Mouse (Mus musculus) inflammation-experienced regulatory T-cells, adult 6 months (primary cell): ENCODE results near the gene Abi3bp. TPM values are rescaled to one million over a fixed set of nuclear protein-coding genes. Genes with fewer than 3 reads are reported as not detected.

Experiments
- ATAC-seq: one replicate; pipeline ENCODE4 v1.8.0; 2017
- polyA plus RNA-seq, 3 experiments: library from polyadenylated mRNA; unstranded; fragments of 100-300 nt; shearing (Covaris generic); gene quantifications; one replicate each; pipeline ENCODE4 v1.2.1; 2017

The Abi3bp gene
- polyA plus RNA-seq, 3 experiments from 2014 or later, result 0.17 to 0.36 (median 0.36) TPM

DNA sequence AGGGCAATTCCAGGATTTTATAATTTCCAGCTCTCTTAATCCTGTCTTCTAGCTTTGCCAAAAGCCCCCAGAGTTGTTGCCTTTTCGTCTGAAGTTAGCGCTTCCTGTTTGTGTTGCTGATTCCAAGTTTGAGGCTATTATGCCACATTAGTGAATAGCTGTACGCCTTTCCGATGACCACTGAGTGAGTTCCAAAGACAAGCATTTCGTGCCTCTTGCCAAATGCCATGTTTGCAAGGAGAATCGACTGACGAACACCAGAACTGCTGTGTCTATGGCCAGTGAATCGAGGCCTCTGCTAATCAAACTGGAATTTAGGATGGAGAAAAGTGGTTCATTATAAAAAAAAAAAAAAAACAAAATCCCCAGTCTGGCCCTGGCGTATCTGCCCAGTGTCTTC, 40.3 kb downstream of the Abi3bp start:
- no peak for ATAC-seq

DNA sequence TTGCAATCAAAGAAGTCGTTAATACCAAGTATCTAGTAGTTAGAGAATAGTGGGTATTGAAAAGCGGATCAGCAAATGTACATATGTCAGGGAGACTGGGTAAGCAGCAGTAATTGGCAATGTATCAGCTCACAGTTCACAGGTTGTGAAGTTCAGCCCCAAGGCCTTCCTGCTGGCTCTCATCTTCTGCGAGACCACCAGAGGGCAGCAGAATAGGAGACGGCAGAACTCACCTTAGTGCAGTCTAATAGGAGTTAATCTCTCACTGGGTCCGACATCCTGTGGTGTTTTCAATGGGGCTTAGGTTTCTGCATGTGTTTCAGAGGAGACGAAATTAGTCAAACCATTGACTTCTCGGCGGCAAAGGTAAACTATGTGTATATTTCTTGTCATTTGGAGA, 46.7 kb downstream of the Abi3bp start:
- ATAC-seq, result no peak

DNA sequence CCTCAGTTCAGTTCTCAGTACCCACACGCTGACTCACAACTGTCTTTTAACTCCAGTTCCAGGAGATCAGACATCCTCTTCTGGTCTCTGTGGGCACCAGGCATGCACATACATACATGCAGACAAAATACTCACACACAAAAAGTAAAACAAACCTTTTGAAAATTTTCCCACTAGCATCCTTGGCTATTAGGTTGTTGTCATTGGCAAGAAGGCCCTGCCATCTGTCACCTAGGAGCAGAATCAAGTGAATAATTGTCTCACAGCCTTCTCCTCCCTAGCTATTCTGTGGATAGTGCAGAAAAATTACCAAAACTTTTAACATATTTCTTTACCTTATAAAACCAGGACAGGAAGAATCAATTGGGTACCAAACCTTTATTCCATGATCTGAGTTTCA, 48.8 kb downstream of the Abi3bp start:
- ATAC-seq, result no peak

DNA sequence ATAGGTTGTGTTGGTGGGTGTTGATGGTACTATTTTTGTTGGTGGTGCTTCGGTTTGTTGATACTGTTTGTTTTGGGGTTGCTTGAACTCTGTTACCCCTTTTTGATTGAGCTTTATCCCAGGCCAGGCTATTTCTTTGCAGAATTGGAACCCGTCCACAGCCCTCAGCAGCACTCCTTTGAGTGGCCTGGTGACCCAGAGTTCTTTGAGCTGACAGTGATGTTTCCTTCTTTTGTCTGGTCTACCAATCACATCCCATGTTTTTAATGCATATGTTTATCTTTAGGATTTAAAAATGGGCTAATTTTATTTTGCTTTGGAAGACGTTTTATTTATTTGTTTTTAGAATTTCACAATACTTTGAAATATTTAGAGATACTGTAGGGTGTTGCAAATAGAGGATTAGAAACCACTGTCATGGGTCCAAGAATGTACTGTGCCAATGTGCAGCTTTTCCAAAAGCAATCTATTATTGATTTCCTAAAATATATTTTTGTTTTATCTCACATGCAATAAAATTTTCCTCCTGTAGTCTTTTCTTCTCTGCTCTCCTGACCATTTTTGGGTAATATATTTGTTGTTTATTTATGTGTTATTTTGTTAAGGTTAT, 50.5 kb downstream of the Abi3bp start:
- no peak for ATAC-seq

DNA sequence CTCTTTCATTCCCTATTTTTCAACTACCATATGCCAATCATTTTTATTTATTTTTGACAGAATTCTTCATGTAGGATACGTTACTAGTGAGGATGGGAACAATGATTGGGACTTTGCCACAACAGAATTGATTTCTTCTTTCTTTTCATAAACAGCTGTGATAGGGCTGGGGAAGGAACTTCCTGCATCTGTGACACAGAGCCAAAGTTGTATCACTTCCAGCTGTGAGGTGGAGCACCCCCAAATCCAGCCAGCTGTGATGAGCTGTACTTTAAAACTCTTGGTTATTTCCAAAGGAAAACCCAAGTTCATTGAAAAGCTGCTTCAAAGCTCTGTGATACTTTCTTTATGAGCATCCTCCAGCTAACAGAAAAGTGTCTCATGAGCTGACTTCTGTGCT, 101.9 kb downstream of the Abi3bp start:
- no peak for ATAC-seq

DNA sequence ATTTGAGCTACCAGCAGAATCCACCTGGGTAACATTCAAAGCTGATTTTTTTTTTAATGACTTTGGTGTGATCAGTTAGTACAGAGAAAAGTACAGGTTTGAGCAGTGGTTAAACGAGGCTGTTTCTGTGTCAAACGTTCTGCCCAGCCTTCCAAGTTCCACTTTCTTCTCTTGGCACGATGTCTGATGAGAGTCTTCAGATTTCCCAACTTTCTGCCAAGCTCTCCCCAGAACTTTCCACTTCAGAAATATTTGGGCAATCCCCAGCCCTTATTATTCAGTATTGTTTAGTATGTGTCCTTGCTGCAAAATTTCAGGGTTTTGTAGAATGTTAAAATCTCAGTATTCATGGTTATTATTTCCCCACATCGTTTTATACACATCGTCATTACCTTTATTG, 115.9 kb downstream of the Abi3bp start:
- ATAC-seq, result no peak

DNA sequence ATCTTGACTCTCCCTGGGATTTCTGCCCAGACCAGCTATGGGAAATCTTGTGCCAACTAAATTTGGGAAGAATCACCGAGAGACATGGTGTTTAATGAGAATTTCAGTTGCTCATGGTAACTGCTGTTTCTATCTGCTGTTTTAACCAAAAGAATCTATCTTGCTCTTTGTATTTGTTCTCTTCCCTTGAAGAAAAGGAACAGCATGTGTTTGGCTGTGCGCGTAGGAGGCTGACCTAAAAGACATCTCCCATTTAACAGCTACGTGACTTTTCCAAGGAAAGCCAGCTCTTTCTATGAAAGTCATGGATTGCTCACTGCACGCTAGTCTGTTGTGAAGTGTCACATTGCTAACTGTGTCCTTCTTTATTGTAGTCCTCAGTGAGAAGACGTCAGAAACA, 117.2 kb downstream of the Abi3bp start:
- ATAC-seq, result no peak

DNA sequence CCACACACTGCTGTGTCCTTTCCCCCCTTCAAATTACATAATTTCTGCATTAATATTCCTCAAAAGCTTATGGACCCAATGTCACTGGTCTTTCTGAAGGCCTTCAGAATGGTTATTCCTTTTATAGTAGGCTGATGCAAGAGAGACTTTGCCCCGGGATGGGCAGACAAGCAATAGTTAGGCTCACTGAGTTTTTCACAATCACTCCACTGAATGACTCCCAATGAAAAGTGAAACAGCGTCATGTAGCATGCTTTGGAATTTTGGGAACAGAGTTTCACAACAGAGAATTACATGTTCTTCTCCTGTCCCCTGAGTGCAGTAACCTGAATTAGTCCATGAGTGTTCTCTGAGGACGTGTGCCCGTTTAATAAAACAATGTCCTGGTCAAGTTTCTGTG, 120.7 kb downstream of the Abi3bp start:
- ATAC-seq, result no peak

DNA sequence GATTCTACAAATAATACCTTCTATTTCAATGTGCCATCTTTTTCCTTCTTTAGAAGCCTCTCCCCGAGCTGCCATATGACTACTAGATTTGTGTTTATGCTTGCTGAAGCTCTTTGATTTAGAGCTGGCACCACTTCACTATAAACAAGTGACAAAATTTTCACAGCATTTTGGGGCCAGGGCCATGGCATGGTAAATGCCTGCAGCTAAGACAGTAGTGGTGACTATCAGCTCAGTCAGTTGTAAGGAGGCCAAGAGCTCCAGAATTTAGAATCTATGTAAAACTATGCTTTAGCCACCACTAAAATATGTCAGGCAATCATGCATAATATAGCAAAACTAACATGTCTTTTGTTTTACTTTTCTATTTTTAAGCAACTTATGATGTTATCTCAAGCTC, 124.7 kb downstream of the Abi3bp start:
- ATAC-seq, result no peak

DNA sequence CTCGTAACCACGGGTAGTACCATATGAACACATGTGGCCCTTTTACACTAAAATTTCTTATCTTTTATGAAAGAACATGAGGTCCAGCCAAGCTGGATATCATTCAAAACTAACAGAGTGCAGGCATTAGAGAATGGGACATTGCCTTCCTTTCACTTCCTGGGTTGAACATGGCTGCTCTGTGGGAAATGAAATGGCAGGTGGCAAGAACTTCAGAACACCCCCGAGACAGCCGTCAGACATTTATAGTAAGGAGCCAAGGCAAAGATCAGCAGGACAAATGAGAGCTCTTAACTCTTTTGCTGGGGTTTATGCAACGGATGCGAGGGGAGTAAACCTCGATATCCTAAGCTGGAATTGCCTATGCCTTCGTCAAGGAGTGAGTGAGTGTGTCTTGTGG, 132.9 kb downstream of the Abi3bp start:
- no peak for ATAC-seq

DNA sequence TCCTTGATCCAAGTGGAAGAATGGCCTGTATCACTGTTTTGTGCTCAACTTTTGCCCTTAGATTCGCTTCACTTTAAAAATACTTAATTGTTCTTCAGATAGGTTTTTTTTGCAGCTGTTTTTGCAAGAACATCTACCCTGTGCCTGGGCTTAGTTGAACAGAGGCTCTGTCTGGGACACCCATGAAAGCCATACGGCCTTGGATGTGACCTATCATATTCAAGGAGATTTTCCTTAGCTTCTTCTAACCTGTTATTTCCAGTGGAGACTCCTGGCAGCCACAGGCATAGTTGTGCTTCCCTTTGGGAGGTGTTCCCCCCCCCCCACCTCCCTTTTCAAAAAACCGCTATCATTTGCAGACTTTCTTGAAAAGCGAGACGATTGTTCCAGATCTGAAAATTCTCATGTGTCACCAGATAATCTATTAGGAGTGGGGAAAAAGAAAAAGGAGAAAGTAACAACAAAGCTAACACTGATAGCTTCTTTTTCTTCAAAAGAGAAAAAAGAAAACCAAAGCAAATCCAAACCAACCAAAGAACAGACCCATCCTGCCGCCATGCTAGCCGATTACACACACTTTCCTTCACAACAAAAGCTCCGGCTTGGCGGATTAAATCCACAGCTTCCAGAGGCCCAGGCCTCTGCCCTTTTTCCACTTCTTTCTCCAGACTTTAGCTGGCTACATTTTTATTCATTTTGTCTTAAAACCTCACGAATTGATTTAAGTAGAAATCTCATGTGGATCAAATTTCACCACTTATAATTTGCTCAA, 133.6 kb downstream of the Abi3bp start:
- no peak for ATAC-seq

DNA sequence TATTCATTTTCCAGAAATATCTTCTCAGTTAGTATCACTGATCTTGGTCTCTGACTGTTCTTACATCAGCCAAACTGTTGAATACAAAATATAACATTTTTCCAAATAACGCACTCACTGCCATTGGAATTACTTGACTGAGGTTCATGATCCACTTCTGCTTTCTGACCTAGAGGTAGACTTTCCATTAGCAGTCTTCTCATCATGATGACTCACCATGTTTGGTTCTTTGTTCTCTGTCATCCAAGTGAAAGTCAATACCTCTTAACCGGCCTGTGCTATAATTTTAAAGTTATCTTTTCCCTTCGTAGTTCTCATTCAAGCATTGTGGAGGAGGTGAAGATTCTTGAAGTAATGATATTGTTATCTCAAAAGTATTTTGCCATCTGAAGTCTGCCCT, 160.9 kb downstream of the Abi3bp start:
- no peak for ATAC-seq

DNA sequence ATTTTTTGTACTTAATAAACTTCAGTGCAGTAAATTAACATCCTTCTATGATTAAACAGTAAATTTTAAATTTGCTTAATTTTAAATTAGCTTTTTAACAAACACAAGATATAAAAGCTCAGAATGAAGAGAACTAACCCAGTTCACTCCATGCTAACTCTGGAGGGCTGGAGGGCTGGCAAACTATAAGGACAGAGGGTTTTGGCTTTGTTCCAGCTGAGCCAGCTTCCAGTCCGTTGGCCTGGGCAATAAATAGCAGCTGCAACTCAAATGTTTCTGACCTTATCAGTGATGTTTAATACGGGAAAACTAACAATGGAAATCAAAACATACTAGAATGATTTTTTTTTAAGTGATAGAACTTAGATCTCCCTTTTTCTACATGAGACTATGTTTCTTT, 167.6 kb downstream of the Abi3bp start:
- ATAC-seq, result no peak

DNA sequence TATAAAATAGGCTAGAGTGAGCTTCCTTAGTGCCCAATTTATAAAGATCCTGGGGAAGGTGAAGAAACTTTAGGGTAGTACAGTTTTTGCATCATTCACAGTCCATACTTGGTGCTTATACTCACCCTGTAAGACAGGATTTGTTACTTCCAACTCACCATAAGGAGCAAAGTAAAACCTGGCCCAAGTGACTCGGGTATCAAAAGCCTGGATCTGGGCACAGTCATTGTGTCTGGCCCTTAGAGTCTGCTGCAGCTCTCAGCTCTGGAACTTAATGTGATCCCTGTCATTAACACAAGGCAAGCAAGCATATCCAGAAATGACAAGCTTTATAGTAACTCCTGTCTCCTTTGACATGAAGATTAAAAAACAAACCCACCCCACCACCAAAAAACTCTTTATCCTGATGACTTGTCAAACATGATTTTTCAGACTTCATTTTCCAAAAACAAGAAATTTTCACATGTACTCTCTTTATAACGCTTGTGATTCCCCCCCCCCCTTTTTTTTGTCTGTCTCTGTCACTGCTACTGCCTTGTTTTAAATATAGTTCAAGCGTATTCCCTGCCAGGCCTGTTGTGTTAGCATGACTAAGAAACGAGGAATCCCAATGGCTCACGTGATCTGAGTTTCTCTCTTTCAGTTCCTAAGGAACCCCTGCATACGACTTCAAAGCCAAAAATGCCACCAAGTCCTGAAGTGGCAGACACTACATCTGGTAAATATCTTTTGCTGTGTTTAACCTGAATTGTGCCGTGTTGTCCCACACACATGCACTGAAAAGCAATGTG, 168.9 kb downstream of the Abi3bp start:
- ATAC-seq, result no peak

DNA sequence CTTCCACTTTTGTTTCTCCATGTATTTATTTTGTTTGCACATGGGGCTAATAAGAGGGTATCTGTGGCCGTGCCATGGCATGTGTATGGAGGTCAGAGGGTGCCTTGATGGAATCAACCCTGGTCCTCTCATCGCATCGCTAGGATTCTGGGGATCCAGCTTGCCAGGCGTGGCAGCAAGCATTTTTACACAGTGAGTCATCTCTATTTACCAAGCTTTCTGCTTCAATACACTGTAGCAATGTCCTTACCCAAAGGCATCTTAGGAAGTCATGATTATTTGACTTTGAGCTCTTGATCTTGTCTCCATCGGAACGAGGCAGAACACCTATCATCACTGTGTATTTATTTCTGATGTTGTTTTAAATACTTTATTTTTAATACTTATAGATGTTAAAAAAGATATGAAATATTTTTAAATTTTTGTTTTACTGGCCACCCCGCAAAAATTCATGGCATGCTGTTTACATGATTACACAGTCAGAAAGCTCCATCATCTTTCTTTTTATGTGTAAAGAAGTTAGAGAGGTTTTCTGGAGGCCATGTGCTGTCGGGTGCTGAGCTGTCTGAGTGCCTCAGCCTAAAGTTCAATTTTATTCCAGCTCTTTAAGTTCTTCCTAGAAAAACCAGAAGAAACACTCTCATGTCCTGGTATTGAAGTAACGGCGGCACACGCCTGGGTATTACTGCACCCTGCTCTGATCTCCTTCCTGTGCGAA, 177.7 kb downstream of the Abi3bp start:
- no peak for ATAC-seq

DNA sequence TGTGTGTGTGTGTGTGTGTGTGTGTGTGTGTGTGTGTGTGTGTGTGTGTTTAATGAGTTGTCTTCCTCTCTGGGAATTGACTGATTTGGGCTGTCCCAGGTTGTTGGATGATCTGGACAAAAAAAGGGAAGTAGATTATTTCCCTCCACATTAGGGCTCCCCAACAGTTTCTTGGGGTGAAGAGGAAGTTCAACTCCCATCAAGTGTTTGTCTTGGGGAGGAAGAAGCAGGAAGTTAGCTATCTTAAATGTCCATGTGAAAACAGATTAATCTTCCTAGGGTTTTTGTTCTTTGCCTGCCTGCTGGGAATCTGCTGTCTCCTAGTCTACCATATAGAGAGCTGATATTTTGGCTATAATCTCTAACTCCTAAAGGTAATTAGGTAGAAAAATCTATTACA, 181.2 kb downstream of the Abi3bp start:
- ATAC-seq, result no peak

DNA sequence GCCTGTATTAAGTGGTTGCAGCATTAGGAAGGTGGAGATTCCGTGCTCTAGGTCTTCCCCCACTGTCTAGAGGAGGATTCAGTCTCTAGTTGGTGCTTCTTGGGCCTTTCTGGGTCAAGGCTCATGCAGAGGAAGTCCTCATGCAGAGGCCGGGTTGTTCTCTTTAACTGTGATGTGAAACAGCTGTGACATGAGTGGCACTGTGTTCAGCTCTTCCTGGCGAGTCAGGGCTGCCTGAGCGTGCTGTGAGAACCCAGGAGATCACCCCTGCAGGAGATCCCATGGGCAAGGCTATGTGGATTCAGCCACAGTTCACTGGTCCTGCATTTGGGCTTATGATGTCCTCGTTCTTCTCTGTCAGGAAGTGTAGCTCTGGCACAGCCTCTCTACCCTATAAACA, 191.8 kb downstream of the Abi3bp start:
- ATAC-seq, result no peak

DNA sequence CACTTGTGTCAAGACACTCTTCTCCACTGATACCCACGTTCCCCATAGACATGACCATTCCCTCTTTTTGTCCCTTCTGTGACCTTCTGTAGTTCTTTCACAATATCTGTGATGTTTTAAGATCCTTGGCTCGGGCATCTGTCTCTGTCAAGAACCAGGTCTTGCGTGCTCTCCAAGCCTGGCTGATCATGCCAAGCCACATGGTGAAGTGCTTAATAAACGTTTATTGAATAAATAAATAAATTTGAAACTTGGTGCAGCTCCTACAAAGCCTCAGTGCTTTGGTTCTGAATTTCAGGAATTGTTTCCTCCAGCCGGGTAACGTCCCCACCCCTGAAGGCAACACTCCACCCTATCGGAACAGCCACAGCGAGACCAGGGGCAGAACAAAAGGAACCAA, 193.3 kb downstream of the Abi3bp start:
- ATAC-seq, result no peak

DNA sequence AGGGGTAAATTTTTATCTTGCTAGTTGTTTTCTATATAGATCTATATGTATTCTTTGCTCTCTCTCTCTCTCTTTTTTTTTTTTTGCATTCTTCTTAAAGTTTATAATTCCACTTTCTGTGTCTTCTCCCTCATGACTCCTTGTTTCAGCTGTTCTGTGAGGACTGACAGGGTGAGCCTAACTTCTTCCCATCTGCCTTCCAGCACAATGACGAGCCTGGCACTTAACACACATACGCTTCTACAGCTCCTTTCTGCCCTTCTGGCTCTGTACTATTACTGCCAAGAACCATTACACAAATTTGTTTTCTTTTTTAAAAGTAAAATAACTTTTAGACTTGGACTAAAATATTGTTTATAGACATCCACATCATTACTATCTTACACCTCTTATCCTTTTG, 195.7 kb downstream of the Abi3bp start:
- no peak for ATAC-seq

DNA sequence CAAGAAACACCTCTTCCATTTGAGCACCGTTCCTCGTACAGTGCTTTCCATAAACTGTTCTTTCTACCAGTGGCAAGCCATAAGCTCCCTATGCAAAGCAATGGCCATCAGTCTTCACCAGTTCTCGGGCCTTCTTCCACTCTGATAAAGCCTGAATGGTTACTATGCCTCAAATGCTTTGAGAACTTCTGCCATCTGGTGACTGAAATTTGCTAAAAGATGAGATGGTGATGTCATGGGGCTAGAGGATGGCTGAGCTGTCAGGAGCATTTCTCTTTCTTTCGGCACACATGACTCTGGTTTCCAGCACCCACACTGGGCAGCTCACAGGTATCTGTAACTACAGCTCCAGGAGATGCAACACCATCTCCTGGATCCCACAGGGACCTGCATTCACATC, 199.5 kb downstream of the Abi3bp start:
- no peak for ATAC-seq

DNA sequence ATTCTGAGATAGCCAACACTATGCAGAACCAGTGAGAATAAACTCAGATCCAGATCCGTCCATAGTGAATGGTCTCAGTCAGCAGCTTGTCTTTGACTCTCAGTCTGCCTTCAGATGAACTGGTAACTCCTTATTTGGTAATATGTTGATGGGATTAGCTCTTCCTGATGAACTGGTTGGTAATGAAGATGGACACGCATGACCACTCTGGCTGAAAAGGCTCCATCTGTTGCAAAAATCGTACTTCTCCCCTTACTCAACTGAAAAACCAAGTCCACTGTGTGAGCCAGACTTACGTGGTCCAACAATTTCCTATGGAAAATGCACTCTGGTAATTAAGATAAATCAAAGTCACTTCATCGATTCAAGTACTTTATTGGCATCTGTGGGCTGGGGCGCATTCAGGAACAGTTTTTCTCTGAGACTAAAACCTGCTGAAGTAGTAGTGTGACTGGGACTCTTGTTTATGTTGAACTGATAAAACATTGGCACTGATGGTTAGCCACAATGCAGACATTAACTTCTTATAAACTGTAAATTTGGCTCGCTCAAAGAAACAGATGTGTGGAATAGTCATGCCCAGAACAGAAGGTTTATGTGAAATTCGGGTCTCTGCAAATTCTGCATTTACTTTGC, 203.4 kb downstream of the Abi3bp start:
- no peak for ATAC-seq

DNA sequence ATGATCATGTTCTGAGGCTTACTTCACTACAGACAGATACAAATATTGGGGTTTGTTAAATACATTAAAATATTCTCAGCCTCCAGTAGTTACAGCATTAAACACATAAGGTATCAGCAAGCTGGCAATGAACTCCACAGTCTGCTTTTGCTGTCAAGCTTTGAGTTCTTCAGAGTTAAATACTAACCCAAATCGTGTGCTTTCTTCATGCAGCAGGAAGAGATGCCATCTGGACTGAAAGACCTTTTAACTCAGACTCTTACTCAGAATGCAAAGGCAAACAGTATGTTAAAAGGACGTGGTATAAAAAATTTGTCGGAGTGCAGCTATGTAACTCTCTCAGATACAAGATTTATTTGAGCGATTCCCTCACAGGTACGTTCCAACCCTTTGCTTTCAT, 209.1 kb downstream of the Abi3bp start:
- ATAC-seq, result no peak

DNA sequence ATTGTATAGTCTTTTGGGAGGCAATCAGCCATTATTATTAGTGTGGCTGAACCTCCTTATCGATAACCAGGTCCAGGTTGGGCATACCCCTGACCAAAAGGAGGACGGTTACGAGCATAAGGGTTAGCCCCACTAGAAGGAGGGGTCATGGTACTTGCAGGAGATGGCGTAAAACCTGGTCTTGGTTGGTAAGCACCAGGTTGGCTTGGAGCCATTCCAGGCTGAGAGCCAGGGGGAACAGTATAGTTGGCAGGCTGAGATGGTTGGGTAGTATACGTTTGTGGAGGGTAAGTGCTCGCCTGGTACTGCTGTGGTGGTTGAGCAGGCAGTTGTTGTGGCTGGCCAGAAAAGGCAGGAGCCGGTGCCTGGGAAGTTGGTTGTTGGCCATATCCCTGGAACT, 213.0 kb downstream of the Abi3bp start:
- no peak for ATAC-seq
